Mouse (Mus musculus) stomach, postnatal 0 days (tissue): Measurements from ENCODE around the gene Iqcd. TPM values are rescaled to one million over a fixed set of nuclear protein-coding genes. Genes with fewer than 3 reads are reported as not detected.

ENCODE experiments used
- ATAC-seq: fragments of 200-750 bp; cut with Nextera tagmentation; 2 replicates; pipeline ENCODE4 v1.8.0; 2017; ENCODE audit not compliant: low FRiP score, low TSS enrichment
- DNase-seq: peaks from one replicate; pipeline ENCODE4 v3.0.0-alpha.2; 2016; ENCODE audit warnings: low spot score
- H3K27ac ChIP-seq: fragments of 300-500 bp; sonication (generic); replicated peaks from 2 replicates; pipeline ENCODE4 v1.5.1; 2014; ENCODE audit warnings: mild to moderate bottlenecking, control low read depth
- H3K27me3 ChIP-seq: fragments of 300-500 bp; sonication (generic); 2 replicates; pipeline ENCODE4 v1.6.1; 2014; ENCODE audit warnings: low read length; ENCODE audit not compliant: control insufficient read depth, insufficient read depth
- H3K36me3 ChIP-seq: fragments of 300-500 bp; sonication (generic); 2 replicates; pipeline ENCODE4 v1.6.1; 2014; ENCODE audit warnings: low read length, mixed read lengths; ENCODE audit not compliant: control insufficient read depth, insufficient read depth
- H3K4me1 ChIP-seq: fragments of 300-500 bp; sonication (generic); replicated peaks from 2 replicates; pipeline ENCODE4 v1.6.1; 2014; ENCODE audit warnings: antibody characterized with exemption; ENCODE audit not compliant: control insufficient read depth, insufficient read depth
- H3K4me2 ChIP-seq: fragments of 300-500 bp; sonication (generic); replicated peaks from 2 replicates; pipeline ENCODE4 v1.6.1; 2014; ENCODE audit warnings: low read depth, mild to moderate bottlenecking, control low read depth, moderate library complexity
- H3K4me3 ChIP-seq: fragments of 300-500 bp; sonication (generic); 2 replicates; pipeline ENCODE4 v1.5.1; 2014; ENCODE audit warnings: low read depth, low read length, control low read depth
- H3K9ac ChIP-seq: fragments of 300-500 bp; sonication (generic); 2 replicates; pipeline ENCODE4 v1.6.1; 2014; ENCODE audit warnings: mild to moderate bottlenecking, low read length, control low read depth, mixed read lengths
- H3K9me3 ChIP-seq: fragments of 300-500 bp; sonication (generic); 2 replicates; pipeline ENCODE4 v1.6.1; 2016; ENCODE audit warnings: low read length; ENCODE audit not compliant: control insufficient read depth
- CTCF ChIP-seq: IDR thresholded peaks from 2 replicates; pipeline ENCODE4 v1.5.1; 2016; ENCODE audit warnings: antibody characterized with exemption, low read depth, mild to moderate bottlenecking, moderate library complexity
- EP300 ChIP-seq: optimal IDR thresholded peaks from 2 replicates; pipeline ENCODE3; 2016; ENCODE audit warnings: antibody characterized with exemption
- WGBS: fragments of 180-500 bp; shearing (Covaris S2); extraction: QIAGEN DNeasy Blood & Tissue Kit; methylation state at CpG from one replicate; pipeline ENCODE4 v1.1.7; 2014; 5-methylcytosine and 5-hydroxymethylcytosine counted together
- polyA plus RNA-seq: library from polyadenylated mRNA; unstranded; fragments of >200 nt; fragmentation: Nextera tagmentation; extraction: Ambion mirVana; gene quantifications from 2 replicates; pipeline ENCODE4 v1.2.1, GENCODE M21; 2015

Gene Iqcd
- polyA plus RNA-seq, 1 experiment from 2014 or later = 0.36 TPM

- Histone ChIP-seq H3K36me3 (no peaks in the 10 kb centered on the region), H3K4me1 (0 out of 2 replicates have a peak, but pooled peaks cover 2% of the 10 kb centered on the region), H3K4me3 (peak within 1 kb of the TSS; percentile 28), H3K27me3 (0 out of 2 replicates have a peak, but pooled peaks cover 3% of the 10 kb centered on the region), H3K4me2 (peak within 1 kb of the TSS; percentile 54), H3K9ac (no peak within 1 kb of the TSS), H3K9me3 (no peaks in the 10 kb centered on the region), H3K27ac (no peak within 1 kb of the TSS)
- ATAC-seq (peak; percentile 61), DNase-seq (peak; percentile 54)
- TF ChIP-seq CTCF (peak; percentile 57), EP300 (no peak)
- 2% methylated on average over 48 of the region's 53 CpGs for WGBS
Measured at GRCm38 (mm10) chr5:120648569-120649373, 60.0 kb downstream of the Iqcd start, which contains the start of gene Rasal1. Rasal1 (plus strand) TSS chr5:120648812.

GRCm38 (mm10) chr5:120649374-120649933 is 60.6 kb downstream of the Iqcd start:
- ATAC-seq (peak; percentile 53), DNase-seq (no peak)
- H3K9ac ChIP-seq = no peak overlapping the region
- peak overlapping the region; percentile 54 for H3K4me2 ChIP-seq
- H3K4me1 ChIP-seq = 0 out of 2 replicates have a peak, but pooled peaks cover 2% of the 10 kb centered on the region
- no peaks in the 10 kb centered on the region for H3K9me3 ChIP-seq
- 2% methylated on average over 21 of the region's 21 CpGs for WGBS
- H3K36me3 ChIP-seq = no peaks in the 10 kb centered on the region
- H3K27me3 ChIP-seq = 0 out of 2 replicates have a peak, but pooled peaks cover 3% of the 10 kb centered on the region
- H3K4me3 ChIP-seq = peak overlapping the region; percentile 28
- H3K27ac ChIP-seq = no peak overlapping the region
- TF ChIP-seq EP300 (no peak), CTCF (0 out of 2 replicates have a peak, but pooled peaks have one; percentile 22)

GRCm38 (mm10) chr5:120649938-120650337 is 61.1 kb downstream of the Iqcd start:
- no peaks in the 10 kb centered on the region for H3K9me3 ChIP-seq
- TF ChIP-seq EP300 (no peak), CTCF (no peak)
- 0 out of 2 replicates have a peak, but pooled peaks cover 2% of the 10 kb centered on the region for H3K4me1 ChIP-seq
- no peak overlapping the region for H3K4me3 ChIP-seq
- H3K36me3 ChIP-seq = no peaks in the 10 kb centered on the region
- ATAC-seq (no peak), DNase-seq (no peak)
- H3K27me3 ChIP-seq = 0 out of 2 replicates have a peak, but pooled peaks cover 3% of the 10 kb centered on the region
- no peak overlapping the region for H3K9ac ChIP-seq
- H3K4me2 ChIP-seq = no peak overlapping the region
- 16% methylated on average over 13 of the region's 13 CpGs for WGBS
- H3K27ac ChIP-seq = no peak overlapping the region

- no peaks in the 10 kb centered on the region for H3K36me3 ChIP-seq
- no peak overlapping the region for H3K27ac ChIP-seq
- DNase-seq (no peak), ATAC-seq (no peak)
- 0 out of 2 replicates have a peak, but pooled peaks cover 3% of the 10 kb centered on the region for H3K27me3 ChIP-seq
- WGBS = 41% methylated on average over 5 of the region's 5 CpGs
- no peak overlapping the region for H3K4me2 ChIP-seq
- no peak overlapping the region for H3K9ac ChIP-seq
- TF ChIP-seq CTCF (no peak), EP300 (no peak)
- H3K4me3 ChIP-seq = no peak overlapping the region
- 0 out of 2 replicates have a peak, but pooled peaks cover 2% of the 10 kb centered on the region for H3K4me1 ChIP-seq
- H3K9me3 ChIP-seq = no peaks in the 10 kb centered on the region
Measured at GRCm38 (mm10) chr5:120651230-120651629, 62.4 kb downstream of the Iqcd start.

GRCm38 (mm10) chr5:120652915-120653701 is 64.3 kb downstream of the Iqcd start:
- Histone ChIP-seq H3K9ac (no peak overlapping the region), H3K36me3 (no peaks in the 10 kb centered on the region), H3K4me3 (no peak overlapping the region), H3K27me3 (0 out of 2 replicates have a peak, but pooled peaks cover 3% of the 10 kb centered on the region), H3K4me1 (0 out of 2 replicates have a peak, but pooled peaks cover 2% of the 10 kb centered on the region), H3K27ac (no peak overlapping the region), H3K4me2 (no peak overlapping the region), H3K9me3 (no peaks in the 10 kb centered on the region)
- no peak for TF ChIP-seq EP300
- no peak for DNase-seq
- ATAC-seq = no peak
- WGBS = 83% methylated on average over 25 of the region's 28 CpGs
